Mouse (Mus musculus) macrophage (primary cell): ENCODE data around the gene Gm35315. TPM values are rescaled to one million over a fixed set of nuclear protein-coding genes. Genes with fewer than 3 reads are reported as not detected.
A peak's percentile ranks its signal among the peaks of the same experiment; 100 is the strongest.
"Not testable (repeated sequence)": the region's sequence is repeated elsewhere in the genome, so short reads cannot be mapped to it uniquely, and the experiment has no call there.

Experiments
- H3K27ac ChIP-seq: fragments of 350-480 bp; formaldehyde crosslinking; 2 replicates; pipeline ENCODE4 v1.9.0; 2021
- H3K36me3 ChIP-seq: fragments of 350-480 bp; formaldehyde crosslinking; 2 replicates; pipeline ENCODE4 v1.9.0; 2021; ENCODE audit errors: inconsistent target
- H3K4me3 ChIP-seq: fragments of 350-480 bp; formaldehyde crosslinking; 2 replicates; pipeline ENCODE4 v1.9.0; 2021; ENCODE audit errors: inconsistent target
- H3K79me2 ChIP-seq: fragments of 350-480 bp; formaldehyde crosslinking; 2 replicates; pipeline ENCODE4 v1.9.0; 2021; ENCODE audit errors: inconsistent target
- WGBS: methylation state at CpG from one replicate; pipeline ENCODE4 v1.1.7; 2026; ENCODE audit warnings: inconsistent platforms; ENCODE audit not compliant: missing documents; 5-methylcytosine and 5-hydroxymethylcytosine counted together
- polyA plus RNA-seq: library from polyadenylated mRNA; stranded (reverse); fragments of 250-400 nt; gene quantifications from 3 replicates; pipeline ENCODE4 v1.2.4, GENCODE M21; 2018; ENCODE audit warnings: inconsistent platforms
- total RNA-seq, 78 experiments: library from RNA; depleted of rRNA; stranded (reverse); fragments of 250-400 nt; gene quantifications; 1 replicate in 9 of 78; 2 replicates in 24 of 78; 3 replicates in 43 of 78; 4 replicates in 2 of 78; pipeline ENCODE4 v1.2.4; 2018; ENCODE audit warnings: inconsistent platforms in 56 of 78

The Gm35315 gene
- total RNA-seq (2018; cell fraction: chromatin; rRNA removed) = under 1 TPM in 12 of 26 experiments, not detected in 14; 0.18 to 0.77 (median 0.25) TPM
- total RNA-seq (2018; cell fraction: cytosol; rRNA removed) = under 1 TPM in 17 of 26 experiments, not detected in 9; 0.03 to 0.10 (median 0.05) TPM
- 1 to 10 TPM in 1 of 26 experiments, under 1 TPM in 13, not detected in 12; 0.17 to 1.2 (median 0.27) TPM for total RNA-seq (2018; cell fraction: nucleus; rRNA removed)
- polyA plus RNA-seq = 0.06 to 0.51 TPM (median 0.10 TPM) in 3 replicates

DNA sequence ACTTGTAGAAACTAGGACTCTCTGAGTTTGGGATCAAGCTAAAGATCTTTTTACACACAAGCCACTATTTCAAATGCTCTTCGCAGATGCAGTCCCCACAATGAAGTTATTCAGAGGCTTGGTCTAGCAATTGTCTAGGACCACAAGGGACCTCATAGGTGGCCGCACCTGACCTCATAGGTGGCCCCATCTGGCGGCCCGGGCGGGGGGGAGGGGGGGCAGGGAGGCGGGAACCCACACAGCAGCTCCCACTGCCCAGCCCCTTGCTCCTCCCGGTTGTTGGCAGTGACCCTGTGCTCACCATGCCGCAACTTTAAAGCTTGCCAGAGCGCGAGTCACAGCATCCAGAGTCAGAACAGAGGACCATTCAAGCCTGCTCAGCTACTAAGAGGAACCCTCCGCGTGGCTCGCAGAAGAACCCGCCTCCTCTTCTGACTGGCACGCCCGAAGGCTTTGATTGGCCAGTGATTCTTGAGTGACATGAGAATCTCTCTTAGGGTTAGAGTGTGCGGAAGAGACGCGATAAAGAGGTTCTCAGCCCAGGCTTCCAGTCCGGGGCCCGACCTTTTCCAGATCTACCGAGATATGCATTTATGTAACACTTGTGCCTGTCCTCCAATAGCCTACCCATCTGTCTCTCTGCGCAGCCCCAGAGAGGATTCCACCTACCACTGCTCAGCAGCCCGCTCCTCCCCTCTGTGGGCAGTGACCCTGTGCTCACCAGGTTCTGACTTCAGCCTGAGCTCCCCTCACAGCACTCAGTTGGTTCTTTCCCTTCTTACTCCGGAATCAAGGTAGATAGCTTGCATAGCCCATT, at the start of gene Gm35315:
Gene Gm35315 (minus strand): TSS at position 391 of the 817 bp plus-strand sequence.
- no peaks in the 10 kb centered on the region for H3K36me3 ChIP-seq
- peak within 1 kb of the TSS; percentile 63 for H3K27ac ChIP-seq
- 2% methylated on average over 24 of the region's 25 CpGs for WGBS
- H3K4me3 ChIP-seq = peak within 1 kb of the TSS; percentile 56
- no peaks in the 10 kb centered on the region for H3K79me2 ChIP-seq

DNA sequence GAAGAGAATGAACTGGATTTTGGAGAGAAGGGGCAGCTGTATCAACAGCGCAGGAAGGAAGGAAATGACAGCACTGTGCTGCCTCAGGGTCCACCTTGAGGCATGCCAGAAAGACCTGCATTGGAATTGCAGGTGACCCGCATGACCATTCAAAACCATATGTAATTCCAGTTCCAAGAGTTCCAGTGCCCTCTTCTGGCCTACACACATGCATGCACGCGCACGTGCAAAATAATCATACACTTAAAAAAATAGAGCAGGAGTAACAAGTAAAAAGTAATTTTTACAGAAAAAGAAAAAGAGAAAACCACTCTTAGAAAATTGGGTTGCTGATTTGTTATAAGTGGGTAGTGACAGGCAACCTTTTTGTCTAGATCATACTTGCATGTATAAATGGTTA, 48.8 kb upstream of the Gm35315 start:
- WGBS = 88% methylated on average over 5 of the region's 5 CpGs
- H3K79me2 ChIP-seq = peaks cover 19% of the 10 kb centered on the region
- peaks cover 67% of the 10 kb centered on the region for H3K36me3 ChIP-seq
- no peak overlapping the region for H3K4me3 ChIP-seq
- no peak overlapping the region for H3K27ac ChIP-seq

DNA sequence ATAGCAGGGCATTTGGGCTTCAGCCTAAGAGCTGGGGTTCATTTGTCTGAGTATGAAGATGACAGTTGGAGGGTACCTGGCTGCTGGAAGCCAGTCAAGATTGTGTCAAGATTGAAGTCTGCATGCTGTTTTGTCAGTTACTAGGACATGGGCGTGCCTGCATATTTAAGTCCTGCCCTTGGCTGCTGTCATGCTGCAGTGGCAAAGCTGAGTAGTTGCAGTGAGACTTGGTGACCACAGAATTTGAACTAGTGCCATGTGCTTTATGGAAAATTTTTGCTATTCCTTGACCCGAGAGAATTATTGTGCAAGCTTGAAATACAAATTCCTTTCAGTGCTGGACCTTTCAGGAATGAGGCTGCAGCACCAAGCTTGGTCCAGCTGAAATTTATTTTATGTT, 48.1 kb upstream of the Gm35315 start:
- Histone ChIP-seq H3K27ac (no peak overlapping the region), H3K4me3 (no peak overlapping the region), H3K36me3 (peaks cover 65% of the 10 kb centered on the region), H3K79me2 (peaks cover 26% of the 10 kb centered on the region)
- 93% methylated on average over 2 of the region's 2 CpGs for WGBS

DNA sequence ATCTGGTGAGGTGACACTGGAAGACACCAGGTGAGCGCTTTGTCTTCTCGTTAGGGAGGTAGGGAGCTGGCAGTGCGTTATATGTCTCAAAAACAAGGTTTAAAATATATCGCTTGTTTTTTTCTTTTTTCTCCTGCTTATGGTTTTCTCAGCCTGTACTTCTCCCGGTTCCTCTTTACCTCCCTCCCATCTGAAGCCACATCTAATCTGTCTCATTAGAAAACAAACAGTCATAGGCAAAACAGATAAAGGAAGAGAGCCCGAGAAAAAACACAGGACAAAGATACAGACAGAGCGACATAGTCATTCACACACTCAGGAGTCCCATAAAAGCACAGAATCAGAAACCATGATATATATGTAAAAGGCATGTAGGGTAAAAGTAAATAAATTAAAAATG, 46.2 kb upstream of the Gm35315 start:
- 98% methylated on average over 5 of the region's 7 CpGs for whole genome bisulfite sequencing
- H3K36me3 ChIP-seq = peaks cover 47% of the 10 kb centered on the region
- H3K79me2 ChIP-seq = peaks cover 41% of the 10 kb centered on the region
- no peak overlapping the region for H3K27ac ChIP-seq
- no peak overlapping the region for H3K4me3 ChIP-seq

DNA sequence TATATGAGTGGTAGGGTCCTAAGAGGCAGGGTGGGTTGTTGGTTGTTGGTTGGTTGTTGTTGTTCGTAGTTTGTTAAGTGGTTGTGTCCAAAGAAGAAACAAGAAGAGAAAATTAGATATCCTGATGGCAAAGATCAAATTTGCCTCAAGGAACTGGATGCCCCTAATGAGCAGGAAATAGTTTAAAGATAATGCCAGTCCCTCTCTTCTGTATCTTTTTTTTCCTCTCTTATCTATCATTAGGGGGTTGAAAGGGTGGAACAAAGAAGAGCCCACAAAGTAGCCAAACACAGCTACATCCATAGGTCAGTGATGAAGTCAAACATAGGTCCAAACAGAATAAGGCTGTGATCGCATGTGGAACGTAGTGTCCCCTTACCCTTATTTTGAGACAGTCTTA, 45.1 kb upstream of the Gm35315 start:
- Histone ChIP-seq H3K79me2 (peaks cover 41% of the 10 kb centered on the region), H3K27ac (no peak overlapping the region), H3K4me3 (no peak overlapping the region), H3K36me3 (peaks cover 36% of the 10 kb centered on the region)
- 95% methylated on average over 3 of the region's 3 CpGs for WGBS

DNA sequence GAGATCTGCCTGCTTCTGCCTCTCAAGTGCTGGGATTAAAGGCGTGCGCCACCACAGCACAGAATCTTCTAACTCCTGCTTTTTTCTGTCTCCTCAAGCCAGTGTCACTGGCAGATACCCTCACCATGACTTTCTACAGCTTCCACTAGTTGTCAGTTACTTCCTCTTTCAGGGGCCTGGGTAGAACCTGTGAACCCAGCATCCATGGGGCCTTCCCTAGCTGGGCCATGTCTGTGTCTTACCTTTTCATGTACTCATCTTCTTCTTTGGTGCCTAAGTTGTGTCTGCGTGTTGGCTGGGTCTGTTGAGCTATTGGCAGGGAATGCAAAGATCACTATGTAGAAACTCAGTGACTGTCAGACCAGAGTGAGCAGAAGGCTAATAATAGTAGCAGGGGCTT, 43.6 kb upstream of the Gm35315 start:
- no peak overlapping the region for H3K27ac ChIP-seq
- no peak overlapping the region for H3K4me3 ChIP-seq
- H3K79me2 ChIP-seq = peaks cover 41% of the 10 kb centered on the region
- WGBS = 95% methylated on average over 3 of the region's 3 CpGs
- H3K36me3 ChIP-seq = peaks cover 25% of the 10 kb centered on the region

DNA sequence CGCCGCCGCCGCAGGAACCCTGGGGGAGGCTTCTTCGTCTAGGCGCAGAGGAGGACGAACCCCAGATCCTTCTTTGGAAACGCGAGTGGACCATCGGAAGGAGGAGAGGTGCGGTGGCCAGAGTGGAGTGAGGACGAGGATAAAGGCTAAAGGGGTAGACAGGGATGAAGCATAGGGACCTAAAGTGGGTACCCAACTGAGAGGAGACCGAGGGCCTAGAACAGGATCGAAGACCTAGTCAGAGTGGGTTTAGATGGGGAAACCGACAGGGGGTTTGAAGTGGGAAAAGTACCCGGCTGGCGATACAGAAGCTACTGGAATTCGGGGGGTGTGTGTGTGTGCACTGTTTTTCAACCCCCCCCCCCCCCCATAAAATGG, 41.9 kb upstream of the Gm35315 start:
- Histone ChIP-seq H3K79me2 (peaks cover 41% of the 10 kb centered on the region), H3K36me3 (peaks cover 18% of the 10 kb centered on the region), H3K27ac (peak overlapping the region; percentile 57), H3K4me3 (peak overlapping the region; percentile 94)
- WGBS = 6% methylated on average over 18 of the region's 18 CpGs

DNA sequence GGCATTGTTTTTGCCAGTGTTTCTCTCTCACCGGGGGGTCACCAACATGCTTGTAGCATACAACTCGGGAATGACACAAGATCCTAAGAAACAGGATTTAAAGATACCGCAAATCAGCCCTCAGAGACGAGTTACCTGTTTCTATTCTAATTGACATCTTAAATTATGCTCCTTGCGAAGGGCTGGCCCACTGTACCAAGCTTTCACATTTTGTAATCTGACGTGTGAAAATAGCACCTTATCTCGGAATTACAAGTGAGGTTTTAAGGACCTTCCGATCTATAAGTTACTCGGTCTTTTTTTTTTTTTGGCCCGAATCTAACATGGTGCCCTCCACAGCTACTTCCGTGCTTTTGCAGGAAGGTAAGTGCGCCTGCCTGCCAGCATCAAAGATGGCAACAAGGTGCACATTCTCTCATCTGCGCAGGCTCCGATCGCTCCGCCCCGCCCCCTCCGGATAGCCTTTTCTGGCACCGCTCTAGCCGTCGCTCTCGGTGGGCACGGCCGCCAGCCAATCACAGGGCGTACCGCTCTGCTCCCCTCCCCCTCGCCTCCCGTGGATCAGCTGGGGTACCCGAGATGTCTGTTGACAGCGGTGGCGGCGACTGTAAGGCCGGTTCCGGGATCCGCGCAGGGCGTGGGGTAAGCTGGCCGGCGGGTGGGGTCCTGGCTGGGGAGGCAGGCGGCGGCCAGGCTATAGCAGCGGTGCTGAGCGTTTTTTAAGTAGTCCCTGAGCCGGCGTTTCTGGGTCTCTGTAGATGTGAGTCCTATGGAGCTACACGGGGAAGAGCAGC, 41.3 kb upstream of the Gm35315 start, which contains the start of gene Chfr:
Gene Chfr (plus strand): TSS at position 550 of the 794 bp plus-strand sequence.
- peak within 1 kb of the TSS; percentile 94 for H3K4me3 ChIP-seq
- WGBS = 4% methylated on average over 46 of the region's 46 CpGs
- H3K27ac ChIP-seq = peak within 1 kb of the TSS; percentile 57
- peaks cover 13% of the 10 kb centered on the region for H3K36me3 ChIP-seq
- H3K79me2 ChIP-seq = peaks cover 41% of the 10 kb centered on the region

DNA sequence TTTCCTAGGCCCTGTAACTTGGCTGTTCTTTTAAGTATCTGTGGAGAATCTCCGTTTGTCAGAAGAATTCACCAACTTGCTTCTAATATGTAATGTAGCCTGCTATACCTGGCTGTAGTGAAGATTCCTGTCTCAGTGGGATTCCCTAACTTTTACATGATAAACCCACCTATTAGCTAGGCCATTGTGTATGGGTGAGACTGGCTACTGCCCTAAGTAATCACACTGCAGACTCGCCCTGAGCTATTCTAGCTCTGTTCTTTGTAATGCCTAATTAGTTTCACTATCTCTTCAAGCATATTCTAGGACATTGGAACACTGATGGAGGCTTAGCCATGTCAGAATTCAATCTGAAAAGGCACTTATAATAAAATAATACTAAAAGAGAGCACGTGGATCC, 28.2 kb upstream of the Gm35315 start:
- H3K36me3 ChIP-seq = peaks cover 26% of the 10 kb centered on the region
- 100% methylated on average over 3 of the region's 3 CpGs for WGBS

DNA sequence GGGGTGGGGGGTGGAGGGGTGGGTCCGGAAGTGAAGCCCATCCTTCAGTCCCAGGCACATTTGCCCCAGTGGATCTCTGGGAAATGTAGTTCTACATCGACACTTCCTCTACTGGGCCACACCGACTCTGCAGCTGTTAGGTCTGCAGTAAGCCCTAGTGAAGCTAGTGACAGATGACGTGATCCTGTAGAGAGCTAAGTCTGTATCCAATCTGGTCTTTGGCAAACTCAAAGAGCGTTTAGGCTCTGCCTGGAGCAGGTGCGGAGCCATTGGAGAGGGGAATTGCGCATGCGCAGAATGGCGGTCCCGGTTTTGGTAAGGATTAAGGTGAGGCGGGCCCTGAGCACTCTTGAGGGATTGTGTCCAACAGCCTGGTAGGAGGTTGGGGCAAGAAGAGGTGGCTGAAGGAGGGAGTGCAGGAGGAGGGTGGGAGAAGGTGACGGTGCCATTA, 15.8 kb upstream of the Gm35315 start, which contains the start of gene Zfp605:
Gene Zfp605 (plus strand): TSS at position 102 of the 451 bp plus-strand sequence.
- Histone ChIP-seq H3K36me3 (peaks cover 31% of the 10 kb centered on the region), H3K27ac (peak within 1 kb of the TSS; percentile 57), H3K4me3 (peak within 1 kb of the TSS; percentile 77), H3K79me2 (peaks cover 25% of the 10 kb centered on the region)
- WGBS = 5% methylated on average over 12 of the region's 12 CpGs

More for the DNA sequence above, 28.2 kb upstream of the Gm35315 start:
- H3K27ac ChIP-seq, H3K79me2 ChIP-seq, H3K4me3 ChIP-seq: not testable (repeated sequence)

DNA sequence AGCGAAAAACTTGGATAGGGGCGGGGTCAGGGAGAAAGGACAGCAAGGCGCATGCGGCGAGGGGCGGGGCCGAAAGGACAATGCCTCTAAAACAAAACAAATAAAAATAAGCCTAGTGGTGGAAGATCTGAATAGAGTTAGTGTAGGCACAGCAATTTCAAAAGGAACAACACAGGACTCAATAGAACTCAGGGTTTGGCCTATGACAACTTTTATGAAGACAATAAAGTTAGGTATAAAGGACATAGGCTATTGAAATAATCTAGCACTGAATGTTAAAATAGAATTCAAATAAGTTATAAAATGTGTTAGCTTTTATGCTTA, 14.0 kb upstream of the Gm35315 start:
- Histone ChIP-seq H3K79me2 (peaks cover 33% of the 10 kb centered on the region), H3K36me3 (peaks cover 39% of the 10 kb centered on the region), H3K4me3 (no peak overlapping the region), H3K27ac (no peak overlapping the region)
- 0% methylated on average over 7 of the region's 7 CpGs for WGBS

DNA sequence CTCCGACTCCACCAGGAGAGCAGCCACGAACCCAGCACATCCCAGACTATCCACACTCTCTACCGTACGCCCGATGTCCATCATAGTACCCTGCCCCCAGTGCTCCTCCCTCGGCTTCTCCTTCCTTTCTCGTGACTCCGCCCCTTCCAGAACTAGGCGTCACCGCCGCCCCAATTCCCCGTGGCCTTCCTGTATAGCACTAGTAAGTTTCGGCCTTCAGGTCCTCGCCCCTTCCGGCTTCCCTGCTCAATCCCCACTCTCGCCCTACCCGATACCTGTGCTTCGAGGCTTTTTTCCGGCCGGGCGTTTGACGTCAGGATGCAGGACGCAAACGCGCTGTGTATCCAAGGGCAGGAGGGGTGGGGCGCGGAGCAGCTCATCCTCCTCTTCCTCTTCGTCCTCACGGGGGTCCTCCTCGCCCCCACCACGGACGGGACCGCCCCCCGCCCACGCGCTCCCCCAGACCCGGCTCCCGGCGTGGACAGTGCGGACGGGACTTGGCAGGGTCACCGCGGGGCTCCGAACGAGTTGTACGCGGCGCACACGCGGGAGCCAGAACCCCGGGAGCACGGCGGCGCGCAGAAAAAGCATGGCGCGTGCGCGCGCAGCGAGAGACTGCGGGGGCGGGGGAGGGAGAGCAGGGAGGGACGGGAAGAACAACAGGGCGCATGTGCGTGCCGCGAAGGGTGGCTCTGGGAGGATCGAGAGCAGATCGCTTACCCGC, 13.5 kb upstream of the Gm35315 start, which contains the start of gene Gtpbp6:
Gene Gtpbp6 (minus strand): TSS at position 617 of the 724 bp plus-strand sequence.
- Histone ChIP-seq H3K4me3 (peak within 1 kb of the TSS; percentile 66), H3K36me3 (peaks cover 39% of the 10 kb centered on the region), H3K27ac (peak within 1 kb of the TSS; percentile 73), H3K79me2 (peaks cover 33% of the 10 kb centered on the region)
- under 1% methylated on average over 53 of the region's 71 CpGs for WGBS

DNA sequence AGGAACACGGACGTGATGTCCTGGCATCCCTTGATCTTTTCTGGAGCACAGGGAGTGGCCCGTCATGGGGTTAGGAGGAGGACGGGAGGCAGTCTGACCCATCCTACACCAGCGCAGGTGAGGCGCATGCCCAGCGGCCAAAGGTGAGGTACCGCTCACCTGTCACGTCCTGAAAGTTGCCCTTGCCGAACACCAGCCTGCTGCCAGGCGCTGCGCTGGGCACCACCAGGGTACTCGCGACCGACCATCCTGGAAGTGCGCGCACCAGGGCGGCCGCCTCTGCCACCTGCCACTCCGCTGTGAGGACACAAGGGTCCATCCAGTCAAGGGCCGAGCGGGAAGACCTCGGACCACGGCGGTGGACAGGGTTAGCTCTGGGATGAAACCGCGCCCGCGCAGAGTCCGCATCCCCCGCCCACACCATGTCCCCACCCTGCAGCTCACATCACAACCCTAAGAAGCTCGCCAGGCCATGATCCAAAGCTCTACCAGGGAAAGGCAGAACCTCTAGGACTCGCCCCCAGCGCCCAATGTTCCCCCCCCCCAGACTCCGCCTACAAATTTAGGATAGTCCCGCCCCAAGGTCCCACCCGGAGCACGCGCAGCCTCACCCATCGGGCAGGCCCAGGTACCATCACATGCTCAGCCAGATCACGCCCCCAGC, 12.8 kb upstream of the Gm35315 start:
- WGBS = 36% methylated on average over 39 of the region's 41 CpGs

More for the DNA sequence above, 12.8 kb upstream of the Gm35315 start:
- peaks cover 33% of the 10 kb centered on the region for H3K79me2 ChIP-seq
- peaks cover 38% of the 10 kb centered on the region for H3K36me3 ChIP-seq
- peak overlapping the region; percentile 66 for H3K4me3 ChIP-seq
- H3K27ac ChIP-seq = peak overlapping the region; percentile 73
